Mouse (Mus musculus) cortical plate, adult 2 months (tissue): ENCODE measurements around the gene Egfl8.

Experiments used
- CTCF ChIP-seq: fragments of 200-500 bp; IDR thresholded peaks from 2 replicates; pipeline ENCODE4 v1.5.1; 2011; ENCODE audit warnings: mild to moderate bottlenecking, control low read depth, low read length; ENCODE audit not compliant: insufficient read depth; ENCODE audit errors: extremely low read depth
- POLR2A ChIP-seq: fragments of 200-500 bp; IDR thresholded peaks from 2 replicates; pipeline ENCODE4 v1.6.1; 2011; ENCODE audit warnings: mild to moderate bottlenecking, low read length, control low read depth; ENCODE audit not compliant: insufficient read depth; ENCODE audit errors: extremely low read depth

- TF ChIP-seq POLR2A (no peak), CTCF (no peak)
These were observed 41.5 kb upstream of the Egfl8 start for GRCm38 (mm10) chr17:34657271-34657670.
